Comparison of ENCODE assay signal across 22 mouse cellular contexts in genomic region chr10:116956483-116957158, GRCm38 (mm10). TPM values are rescaled to one million over a fixed set of nuclear protein-coding genes. Genes with fewer than 3 reads are reported as not detected.
"Had no signal": no experiment of that assay in that cellular context is flagged by ENCODE, and none has a peak within 500 bp of the region (broad histone marks: within the 10 kb centered on the region; RNA-seq: fewer than 3 reads in every experiment).

No protein-coding gene starts in this region.

- H3K9me3 ChIP-seq: liver, embryonic 15.5 days; lung, embryonic 15.5 days; midbrain, embryonic 15.5 days; neural tube, embryonic 12.5 days; stomach, embryonic 15.5 days had no signal

- DNase-seq: liver, postnatal 0 days; lung, adult 2 months; lung, postnatal 14 days; lung, postnatal 36 days; thymus, adult 18-20 months; thymus, postnatal 25 days; thymus, postnatal 4 days had no signal

- H3K4me1 ChIP-seq: liver, embryonic 15.5 days; lung, embryonic 15.5 days; midbrain, embryonic 13.5 days; midbrain, embryonic 15.5 days; neural tube, embryonic 12.5 days; stomach, embryonic 15.5 days had no signal

- H3K27me3 ChIP-seq: liver, embryonic 15.5 days; lung, embryonic 15.5 days; megakaryocyte, embryonic 14.5 days; midbrain, embryonic 13.5 days; midbrain, embryonic 15.5 days; neural tube, embryonic 12.5 days; stomach, embryonic 15.5 days had no signal

- ATAC-seq: liver, postnatal 0 days; lung, postnatal 0 days; midbrain, embryonic 13.5 days; midbrain, embryonic 15.5 days had no signal

- H3K36me3 ChIP-seq: liver, embryonic 15.5 days; lung, embryonic 15.5 days; midbrain, embryonic 13.5 days; midbrain, embryonic 15.5 days; neural tube, embryonic 12.5 days; stomach, embryonic 15.5 days had no signal

- H3K27ac ChIP-seq: liver, embryonic 15.5 days; lung, embryonic 15.5 days; macrophage; midbrain, embryonic 13.5 days; midbrain, embryonic 15.5 days; neural tube, embryonic 12.5 days; stomach, embryonic 15.5 days; stomach, postnatal 0 days had no signal

- H3K4me3 ChIP-seq: liver, embryonic 15.5 days; lung, embryonic 15.5 days; megakaryocyte, embryonic 14.5 days; midbrain, embryonic 13.5 days; midbrain, embryonic 15.5 days; neural tube, embryonic 12.5 days; stomach, embryonic 15.5 days had no signal

- H3K4me2 ChIP-seq: liver, embryonic 15.5 days; lung, embryonic 15.5 days; midbrain, embryonic 11.5 days; midbrain, embryonic 13.5 days; midbrain, embryonic 15.5 days; neural tube, embryonic 12.5 days; stomach, embryonic 15.5 days had no signal

- H3K9ac ChIP-seq: liver, embryonic 15.5 days; liver, postnatal 0 days; lung, embryonic 15.5 days; midbrain, embryonic 13.5 days; midbrain, embryonic 15.5 days; neural tube, embryonic 12.5 days; stomach, embryonic 15.5 days had no signal

RNA-seq across cellular contexts. Expression of gene Gm10271, which starts 15.8 kb away (rescaled TPM):
- polyA plus RNA-seq: liver, embryonic 15.5 days; liver, postnatal 0 days; lung, adult 2 months; lung, embryonic 15.5 days; lung, postnatal 0 days; macrophage; midbrain, embryonic 11.5 days; midbrain, embryonic 13.5 days; midbrain, embryonic 15.5 days; midbrain, postnatal 0 days; neural tube, embryonic 12.5 days; neural tube, embryonic 14.5 days; spleen, adult 2 months; stomach, embryonic 15.5 days; stomach, postnatal 0 days; urinary bladder, adult 2 months had no signal

RNA-seq across cellular contexts. Expression of gene Best3, which starts 29.5 kb away (rescaled TPM):
- polyA plus RNA-seq: liver, postnatal 0 days; midbrain, embryonic 11.5 days had no signal

RNA-seq across cellular contexts. Expression of gene Myrfl, which starts 59.9 kb away (rescaled TPM):
- polyA plus RNA-seq: liver, embryonic 15.5 days; liver, postnatal 0 days; lung, adult 2 months; lung, postnatal 0 days; macrophage; urinary bladder, adult 2 months had no signal
